Mouse (Mus musculus): Measurements from ENCODE around the gene Fkbp7. TPM values are rescaled to one million over a fixed set of nuclear protein-coding genes. Genes with fewer than 3 reads are reported as not detected.

The Fkbp7 gene
- polyA plus RNA-seq, 1 experiment from 2014 or later = 11.8 TPM

DNA sequence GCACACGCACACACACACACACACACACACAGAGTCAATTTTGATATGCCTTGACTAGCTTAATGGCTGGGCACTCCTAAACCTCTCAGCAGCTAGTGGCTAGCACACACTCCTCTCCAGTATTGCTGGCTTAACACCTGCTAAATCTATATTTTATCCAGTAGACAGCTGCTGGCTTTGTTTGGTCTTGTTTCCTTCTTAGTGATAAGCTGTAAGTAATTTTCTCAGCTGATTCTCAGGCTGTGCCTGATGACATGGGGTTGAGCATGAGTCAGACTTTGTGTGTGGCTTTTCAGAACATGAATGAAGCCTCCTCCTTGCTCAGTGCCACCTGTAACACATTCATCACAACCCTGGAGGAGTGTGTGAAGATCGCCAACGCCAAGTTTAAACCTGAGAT is 14.1 kb upstream of the Fkbp7 start:
- Histone ChIP-seq H3K36me3 (peaks cover 78% of the 10 kb centered on the region), H3K4me2 (replicated peaks) (no peak overlapping the region), H3K27me3 (no peaks in the 10 kb centered on the region), H3K4me3 (no peak overlapping the region), H3K27ac (replicated peaks) (no peak overlapping the region), H3K9ac (replicated peaks) (no peak overlapping the region), H3K4me1 (no peaks in the 10 kb centered on the region), H3K9me3 (no peaks in the 10 kb centered on the region)
- WGBS = 96% methylated on average over 3 of the region's 3 CpGs
- ATAC-seq (replicated peaks) = no peak

DNA sequence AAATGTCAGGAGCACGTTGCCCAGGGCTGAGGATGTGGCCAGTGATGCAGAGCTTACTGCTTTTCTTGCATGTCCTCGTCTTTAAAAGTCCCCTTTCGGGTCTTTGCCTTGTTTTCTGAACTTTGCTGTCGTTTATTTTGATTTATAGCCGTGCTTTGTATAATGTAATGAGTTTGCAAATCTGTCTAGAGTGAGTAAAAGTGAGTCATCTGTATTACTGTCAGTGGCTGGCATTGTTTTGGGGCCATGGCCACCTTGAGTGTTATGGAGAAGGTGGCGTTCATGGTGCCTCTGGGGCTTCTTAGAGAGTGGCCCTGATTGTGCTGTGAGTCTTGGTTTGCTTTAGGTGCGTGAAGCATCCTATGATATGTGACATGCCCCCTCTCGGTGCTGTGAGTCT is 9.4 kb upstream of the Fkbp7 start:
- 94% methylated on average over 8 of the region's 8 CpGs for WGBS
- H3K9me3 ChIP-seq = no peaks in the 10 kb centered on the region

DNA sequence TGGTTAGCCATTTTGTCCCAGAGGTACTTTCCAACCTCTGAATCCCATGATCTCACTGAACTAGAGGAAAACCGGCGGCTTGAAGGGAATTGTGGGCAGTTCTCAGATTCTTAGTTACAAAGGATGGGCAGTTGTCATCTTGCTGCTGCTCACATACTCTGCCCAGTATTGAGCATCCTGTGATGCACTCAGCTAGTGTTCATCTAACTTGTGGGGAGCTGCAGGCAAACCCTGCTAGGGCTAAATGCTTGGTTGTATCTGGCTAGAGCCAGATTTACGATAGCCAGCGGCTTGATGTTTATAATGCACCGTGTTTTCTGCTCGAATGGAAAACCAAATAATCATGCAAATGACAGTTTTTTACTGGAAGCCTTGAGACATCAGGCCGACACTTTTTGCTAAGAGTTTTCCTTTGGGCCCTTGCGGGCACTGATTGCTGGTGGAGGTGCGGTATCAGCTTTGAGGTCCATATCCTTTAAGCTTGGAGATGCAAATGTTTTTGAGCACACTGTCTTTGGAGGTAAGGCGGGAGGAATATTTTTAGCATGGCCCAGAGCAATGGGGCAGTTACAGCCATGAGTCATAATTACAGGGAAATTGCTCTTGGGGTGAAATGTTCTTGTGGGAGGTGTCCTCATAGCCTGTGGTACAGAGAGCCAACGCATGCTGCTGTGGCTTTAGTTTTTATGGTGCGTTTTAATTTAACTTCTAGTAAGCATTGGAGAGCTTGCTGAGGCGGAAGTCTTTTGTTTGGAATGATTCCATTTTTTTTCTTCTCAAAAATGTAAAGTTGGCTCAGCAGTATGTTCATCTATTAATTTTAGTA is 3.7 kb upstream of the Fkbp7 start:
- Histone ChIP-seq H3K36me3 (peaks cover 3% of the 10 kb centered on the region; the same call in 1 of the 2 replicates), H3K9ac (replicated peaks) (peak overlapping the region; percentile 73; the same call in 1 of the 2 replicates), H3K27ac (replicated peaks) (no peak overlapping the region), H3K27me3 (no peaks in the 10 kb centered on the region), H3K9me3 (no peaks in the 10 kb centered on the region), H3K4me2 (replicated peaks) (peak overlapping the region; percentile 70), H3K4me3 (peak overlapping the region; percentile 80), H3K4me1 (peaks cover 38% of the 10 kb centered on the region)
- ATAC-seq (replicated peaks) = no peak
- 55% methylated on average over 13 of the region's 13 CpGs for WGBS

More for the DNA sequence above, 9.4 kb upstream of the Fkbp7 start:
- H3K27ac ChIP-seq (replicated peaks) = no peak overlapping the region
- no peak overlapping the region for H3K4me3 ChIP-seq
- no peaks in the 10 kb centered on the region for H3K27me3 ChIP-seq
- no peak for ATAC-seq (replicated peaks)
- peaks cover 54% of the 10 kb centered on the region for H3K36me3 ChIP-seq
- peaks cover 5% of the 10 kb centered on the region; the same call in 1 of the 2 replicates for H3K4me1 ChIP-seq
- no peak overlapping the region for H3K4me2 ChIP-seq (replicated peaks)
- no peak overlapping the region for H3K9ac ChIP-seq (replicated peaks)

DNA sequence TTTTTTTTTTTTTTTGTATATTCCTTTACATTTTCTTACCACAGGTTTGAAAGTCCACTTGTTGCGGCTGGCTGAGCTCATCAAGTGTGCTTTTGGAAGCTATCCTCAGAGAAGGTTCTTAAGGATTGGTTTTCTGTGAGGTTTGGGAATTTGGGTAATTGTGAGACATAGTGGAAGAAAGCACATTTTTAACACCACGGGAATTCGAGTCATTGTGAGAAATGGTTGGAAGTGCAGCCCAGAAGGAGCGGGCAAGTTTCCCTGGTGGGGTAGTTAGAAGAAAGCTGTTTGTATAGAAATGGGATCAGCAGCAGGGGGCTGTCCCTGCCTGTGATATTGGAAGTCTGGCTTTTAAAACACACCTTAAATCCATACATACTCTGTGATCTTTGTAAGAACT is 3.0 kb upstream of the Fkbp7 start:
- Histone ChIP-seq H3K36me3 (no peaks in the 10 kb centered on the region), H3K9ac (replicated peaks) (peak overlapping the region; percentile 73), H3K4me2 (replicated peaks) (peak overlapping the region; percentile 70), H3K27me3 (no peaks in the 10 kb centered on the region), H3K9me3 (no peaks in the 10 kb centered on the region), H3K4me3 (peak overlapping the region; percentile 80), H3K4me1 (peaks cover 40% of the 10 kb centered on the region), H3K27ac (replicated peaks) (no peak overlapping the region)
- ATAC-seq (replicated peaks) = no peak
- WGBS = 4% methylated on average over 4 of the region's 4 CpGs

DNA sequence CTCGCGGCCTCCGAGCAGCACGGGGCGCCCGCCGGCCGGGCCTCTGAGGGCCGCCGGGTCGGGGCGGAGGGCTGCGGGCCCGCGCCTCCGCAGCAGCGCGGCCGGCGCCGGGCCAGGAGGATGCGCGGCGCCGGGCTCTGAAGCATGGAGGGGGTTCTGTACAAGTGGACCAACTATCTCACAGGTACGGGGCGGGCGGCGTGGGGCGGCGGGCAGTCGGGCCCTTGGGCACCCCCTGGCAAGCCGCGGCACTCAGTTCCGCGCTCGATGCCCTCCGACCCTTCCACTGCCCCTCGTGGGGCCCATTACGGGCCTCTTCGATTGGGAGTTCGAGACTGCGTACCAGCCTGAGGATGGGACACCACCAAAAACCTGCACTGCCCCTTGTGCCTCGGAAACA is 2.5 kb upstream of the Fkbp7 start:
- Histone ChIP-seq H3K4me2 (replicated peaks) (peak overlapping the region; percentile 70), H3K27me3 (no peaks in the 10 kb centered on the region), H3K27ac (replicated peaks) (peak overlapping the region; percentile 86), H3K4me3 (peak overlapping the region; percentile 80), H3K36me3 (no peaks in the 10 kb centered on the region), H3K9ac (replicated peaks) (peak overlapping the region; percentile 73), H3K4me1 (peaks cover 41% of the 10 kb centered on the region), H3K9me3 (no peaks in the 10 kb centered on the region)
- WGBS = 1% methylated on average over 37 of the region's 44 CpGs
- peak; percentile 49 for ATAC-seq (replicated peaks)

DNA sequence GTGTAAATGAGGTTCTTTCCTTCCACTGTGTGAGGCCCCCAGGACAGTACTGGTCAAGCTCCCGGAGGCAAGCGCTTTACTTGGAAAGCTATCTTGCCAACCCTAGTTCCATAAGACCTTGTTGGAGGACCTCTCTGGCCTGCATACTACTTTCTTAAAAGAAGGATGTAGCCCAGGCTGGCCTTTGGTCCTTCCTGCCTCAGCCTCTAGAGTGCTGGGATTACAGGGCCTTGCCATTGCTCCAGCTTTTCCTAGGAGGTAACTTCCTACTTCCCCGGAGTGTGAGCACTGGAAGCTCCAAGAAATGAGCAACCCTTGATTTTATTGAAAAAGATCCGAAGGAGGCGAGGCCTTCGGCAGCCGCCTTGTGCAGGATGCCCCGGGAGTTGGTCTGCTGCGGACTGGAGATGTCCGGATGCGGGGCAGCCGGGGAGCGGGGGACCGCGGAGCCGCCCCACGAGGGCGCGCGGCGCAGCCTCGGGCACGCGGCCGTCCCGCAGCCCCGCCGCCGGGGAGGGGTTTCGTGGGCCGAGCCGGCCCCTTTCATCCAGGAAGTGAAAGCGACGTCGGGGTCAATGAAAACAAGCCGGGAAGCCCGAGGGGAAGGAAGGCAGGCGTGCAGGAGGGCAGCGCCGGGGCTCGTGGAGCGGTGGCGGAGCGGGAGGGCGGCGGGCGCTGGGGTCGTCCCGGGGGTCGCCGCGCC is 2.0 kb upstream of the Fkbp7 start, which contains the start of gene Plekha3:
Gene Plekha3 (plus strand): TSS at position 557 of the 703 bp plus-strand sequence.
- 4% methylated on average over 51 of the region's 52 CpGs for WGBS
- Histone ChIP-seq H3K9me3 (no peaks in the 10 kb centered on the region), H3K36me3 (no peaks in the 10 kb centered on the region), H3K4me2 (replicated peaks) (peak within 1 kb of the TSS; percentile 70), H3K27ac (replicated peaks) (peak within 1 kb of the TSS; percentile 86), H3K4me3 (peak within 1 kb of the TSS; percentile 80), H3K27me3 (no peaks in the 10 kb centered on the region), H3K9ac (replicated peaks) (peak within 1 kb of the TSS; percentile 73), H3K4me1 (peaks cover 43% of the 10 kb centered on the region)
- peak; percentile 70 for ATAC-seq (replicated peaks)

DNA sequence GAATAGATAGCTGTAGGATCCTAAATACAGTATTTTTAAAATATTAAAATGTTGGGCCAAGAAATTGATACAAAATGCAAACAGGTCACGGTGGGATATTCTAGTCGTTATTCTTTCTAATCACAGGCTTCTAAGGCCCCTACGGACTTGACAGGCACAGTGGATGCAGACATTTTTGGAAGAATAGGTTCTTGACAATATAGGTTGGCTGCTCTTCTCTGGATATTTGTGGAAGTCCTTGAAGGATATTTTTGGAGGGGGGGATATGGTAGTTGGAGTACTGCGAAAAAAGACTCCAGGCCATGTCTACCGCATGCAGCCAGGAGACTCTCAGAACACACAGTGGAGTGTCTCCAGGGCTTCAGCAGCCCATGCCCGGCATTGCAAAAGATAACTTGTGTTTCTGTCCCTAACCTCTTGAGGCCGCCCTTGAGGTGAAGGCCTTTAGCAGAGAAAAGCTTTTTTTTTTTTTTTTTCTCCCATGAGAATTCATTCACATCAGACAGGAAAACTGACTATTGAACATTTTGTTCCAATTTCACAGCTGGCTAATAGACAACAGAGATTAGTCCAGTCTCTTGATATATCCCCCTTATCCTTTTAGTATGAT is 661 bp upstream of the Fkbp7 start:
- peak overlapping the region; percentile 50 for H3K4me3 ChIP-seq
- no peak overlapping the region for H3K9ac ChIP-seq (replicated peaks)
- peak overlapping the region; percentile 70 for H3K4me2 ChIP-seq (replicated peaks)
- 40% methylated on average over 7 of the region's 7 CpGs for WGBS
- ATAC-seq (replicated peaks) = no peak
- H3K27ac ChIP-seq (replicated peaks) = peak overlapping the region; percentile 83; the same call in 1 of the 2 replicates
- no peaks in the 10 kb centered on the region for H3K27me3 ChIP-seq
- peaks cover 43% of the 10 kb centered on the region for H3K4me1 ChIP-seq
- H3K36me3 ChIP-seq = no peaks in the 10 kb centered on the region
- no peaks in the 10 kb centered on the region for H3K9me3 ChIP-seq

DNA sequence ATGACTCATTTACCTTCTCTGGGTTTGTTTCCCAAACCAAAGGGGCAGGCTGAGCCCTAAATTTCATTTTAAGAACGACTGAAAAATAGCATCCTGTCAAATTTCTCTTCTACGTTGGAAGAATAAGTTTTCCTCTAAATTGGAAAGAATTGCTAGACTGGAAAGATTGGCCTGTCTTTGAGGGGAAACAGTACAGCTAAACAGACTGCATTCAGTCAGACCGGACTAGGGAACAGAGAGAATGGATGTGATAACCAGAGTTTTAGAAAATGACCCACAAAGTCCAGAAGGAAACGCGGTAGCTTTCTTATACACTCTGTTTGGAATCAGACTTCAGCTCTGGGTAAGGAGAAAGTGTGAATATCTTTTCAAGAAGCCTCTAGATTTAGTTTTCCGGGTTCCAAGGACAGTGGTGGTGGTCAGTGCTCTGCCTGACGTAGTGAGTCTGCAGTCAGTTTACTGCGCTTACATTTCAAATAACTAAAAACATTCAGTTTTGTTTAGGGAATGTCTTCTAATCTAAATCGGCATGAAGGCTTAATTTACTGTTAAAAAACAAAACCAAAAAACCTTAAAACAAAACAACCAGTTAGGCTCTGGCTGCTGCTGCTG is 676 bp downstream of the Fkbp7 start:
- Histone ChIP-seq H3K4me2 (replicated peaks) (peak overlapping the region; percentile 70), H3K36me3 (no peaks in the 10 kb centered on the region), H3K9me3 (no peaks in the 10 kb centered on the region), H3K9ac (replicated peaks) (peak overlapping the region; percentile 63), H3K4me1 (peaks cover 37% of the 10 kb centered on the region), H3K27me3 (no peaks in the 10 kb centered on the region), H3K4me3 (peak overlapping the region; percentile 50), H3K27ac (replicated peaks) (peak overlapping the region; percentile 83)
- ATAC-seq (replicated peaks) = no peak
- 33% methylated on average over 9 of the region's 9 CpGs for WGBS

DNA sequence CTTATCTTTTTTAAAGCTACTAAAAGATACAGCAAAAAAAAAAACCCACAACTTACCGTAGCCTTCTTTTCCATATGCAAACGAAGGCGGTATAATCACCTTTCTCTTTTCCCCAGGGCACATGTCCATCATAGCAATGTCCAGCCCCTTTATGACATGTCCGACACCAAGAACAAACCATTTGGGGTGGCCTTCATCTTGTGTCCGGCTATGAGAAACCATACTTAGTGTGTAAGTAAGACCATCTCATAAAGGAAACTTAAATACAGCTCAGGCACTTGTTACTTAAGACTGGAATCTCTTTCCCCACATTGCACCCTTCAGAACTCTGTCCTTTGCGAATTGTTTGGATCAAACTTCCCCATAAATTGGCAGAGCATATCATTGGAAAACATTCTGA is 1.3 kb downstream of the Fkbp7 start:
- H3K27ac ChIP-seq (replicated peaks) = no peak overlapping the region
- H3K4me2 ChIP-seq (replicated peaks) = peak overlapping the region; percentile 70
- H3K9me3 ChIP-seq = no peaks in the 10 kb centered on the region
- peaks cover 31% of the 10 kb centered on the region for H3K4me1 ChIP-seq
- H3K36me3 ChIP-seq = 0 out of 2 replicates have a peak, but pooled peaks cover 2% of the 10 kb centered on the region
- peak overlapping the region; percentile 63; the same call in 1 of the 2 replicates for H3K9ac ChIP-seq (replicated peaks)
- no peaks in the 10 kb centered on the region for H3K27me3 ChIP-seq
- peak overlapping the region; percentile 50 for H3K4me3 ChIP-seq
- 88% methylated on average over 6 of the region's 6 CpGs for WGBS
- no peak for ATAC-seq (replicated peaks)

DNA sequence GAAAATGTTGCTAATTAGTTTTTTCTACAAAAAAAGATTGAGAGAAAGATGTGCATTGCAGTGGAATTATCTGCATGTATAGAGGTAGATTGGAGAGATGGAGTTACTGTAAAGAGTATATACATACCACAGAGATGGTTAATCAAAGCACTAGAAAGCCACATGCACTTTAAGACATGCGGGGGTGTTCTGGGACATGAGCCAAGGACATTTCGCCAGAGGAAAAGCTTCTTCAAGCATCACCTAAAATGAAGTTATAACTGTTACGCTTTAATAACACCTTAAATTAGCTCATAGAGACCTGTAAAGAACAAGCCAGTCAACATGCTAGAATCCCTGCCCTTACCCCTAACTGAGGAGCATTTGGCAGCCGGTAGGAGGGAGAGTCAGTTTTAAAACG is 5.7 kb downstream of the Fkbp7 start:
- 72% methylated on average over 5 of the region's 5 CpGs for WGBS

DNA sequence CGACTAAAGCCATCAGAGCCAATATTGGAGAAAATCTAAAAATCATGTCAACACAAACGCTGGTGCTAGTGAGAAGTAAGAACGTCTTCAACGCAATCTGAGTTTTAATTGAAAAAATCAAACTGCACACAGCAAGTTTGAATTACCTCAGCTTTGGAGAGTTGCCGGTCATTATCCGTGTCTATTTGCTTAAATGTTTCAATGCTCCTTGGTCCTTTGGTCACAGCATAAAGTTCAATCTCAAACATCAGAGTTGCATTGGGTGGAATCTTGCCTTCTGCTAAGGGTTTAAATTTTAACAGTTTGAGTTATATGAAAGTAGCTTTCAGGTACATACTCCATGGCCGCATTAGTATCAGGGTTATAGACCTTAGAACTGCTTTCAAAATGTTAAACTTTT is 7.4 kb downstream of the Fkbp7 start:
- Histone ChIP-seq H3K27ac (replicated peaks) (no peak overlapping the region), H3K36me3 (peaks cover 21% of the 10 kb centered on the region), H3K9ac (replicated peaks) (no peak overlapping the region), H3K9me3 (no peaks in the 10 kb centered on the region), H3K4me2 (replicated peaks) (no peak overlapping the region), H3K4me1 (0 out of 2 replicates have a peak, but pooled peaks cover 3% of the 10 kb centered on the region), H3K27me3 (no peaks in the 10 kb centered on the region), H3K4me3 (no peak overlapping the region)
- 96% methylated on average over 7 of the region's 7 CpGs for WGBS
- ATAC-seq (replicated peaks) = no peak

More for the DNA sequence above, 5.7 kb downstream of the Fkbp7 start:
- no peak for ATAC-seq (replicated peaks)
- Histone ChIP-seq H3K9ac (replicated peaks) (no peak overlapping the region), H3K4me2 (replicated peaks) (no peak overlapping the region), H3K4me1 (peaks cover 11% of the 10 kb centered on the region), H3K27ac (replicated peaks) (no peak overlapping the region), H3K36me3 (peaks cover 19% of the 10 kb centered on the region), H3K27me3 (no peaks in the 10 kb centered on the region), H3K9me3 (no peaks in the 10 kb centered on the region), H3K4me3 (no peak overlapping the region)
